Mouse (Mus musculus) testis, adult 2 months (tissue): ENCODE results near the gene Thap4. TPM values are rescaled to one million over a fixed set of nuclear protein-coding genes. Genes with fewer than 3 reads are reported as not detected.

Experiments used
- H3K27ac ChIP-seq: fragments of 200-500 bp; 2 replicates; pipeline ENCODE4 v1.5.1; 2012; ENCODE audit warnings: low read depth, low read length; ENCODE audit not compliant: control insufficient read depth, insufficient read depth
- H3K27me3 ChIP-seq: fragments of 200-500 bp; 2 replicates; pipeline ENCODE4 v1.6.1; 2012; ENCODE audit warnings: mild to moderate bottlenecking, low read length, moderate library complexity; ENCODE audit not compliant: control insufficient read depth, insufficient read depth
- H3K36me3 ChIP-seq: fragments of 200-500 bp; 2 replicates; pipeline ENCODE4 v1.6.1; 2012; ENCODE audit warnings: mild to moderate bottlenecking, low read length; ENCODE audit not compliant: control insufficient read depth, insufficient read depth
- H3K4me1 ChIP-seq: fragments of 200-500 bp; 2 replicates; pipeline ENCODE4 v1.6.1; 2012; ENCODE audit warnings: low read length; ENCODE audit not compliant: control insufficient read depth, insufficient read depth
- H3K4me3 ChIP-seq: fragments of 200-500 bp; 2 replicates; pipeline ENCODE4 v1.5.1; 2012; ENCODE audit warnings: low read depth, mild to moderate bottlenecking, low read length, moderate library complexity, mixed read lengths; ENCODE audit not compliant: control insufficient read depth
- CTCF ChIP-seq: fragments of 200-500 bp; IDR thresholded peaks from 2 replicates; pipeline ENCODE4 v1.5.1; 2012; ENCODE audit warnings: low read depth, mild to moderate bottlenecking, inconsistent platforms, low read length, moderate library complexity; ENCODE audit not compliant: control insufficient read depth, insufficient read depth, insufficient replicate concordance
- POLR2A ChIP-seq: fragments of 200-500 bp; IDR thresholded peaks from 2 replicates; pipeline ENCODE4 v1.6.1; 2012; ENCODE audit warnings: low read depth, mild to moderate bottlenecking, inconsistent platforms, low read length, moderate library complexity; ENCODE audit not compliant: control insufficient read depth
- polyA plus RNA-seq: library from polyadenylated mRNA; depleted of rRNA; stranded (reverse); fragments of >200 nt; gene quantifications from 2 replicates; pipeline ENCODE4 v1.2.3, GENCODE M21; 2012; rRNA removed

The Thap4 gene
- polyA plus RNA-seq, 1 experiment, result 261 TPM

- Histone ChIP-seq H3K4me1 (no peaks in the 10 kb centered on the region), H3K36me3 (no peaks in the 10 kb centered on the region), H3K27ac (no peak overlapping the region), H3K27me3 (no peaks in the 10 kb centered on the region), H3K4me3 (no peak overlapping the region)
- TF ChIP-seq CTCF, result no peak
- TF ChIP-seq POLR2A, result no peak
Measured at GRCm38 (mm10) chr1:93654798-93655197, 99.9 kb downstream of the Thap4 start.

GRCm38 (mm10) chr1:93654275-93654674, 100.4 kb downstream of the Thap4 start:
- H3K36me3 ChIP-seq, result no peaks in the 10 kb centered on the region
- H3K27ac ChIP-seq, result no peak overlapping the region
- H3K4me3 ChIP-seq, result no peak overlapping the region
- no peaks in the 10 kb centered on the region for H3K4me1 ChIP-seq
- no peak for TF ChIP-seq POLR2A
- TF ChIP-seq CTCF, result no peak
- no peaks in the 10 kb centered on the region for H3K27me3 ChIP-seq

Other genes starting within 250 kb of the Thap4 start
- 2.9 TPM in 2 replicates for gene Farp2, start 242.8 kb downstream of the Thap4 start, polyA plus RNA-seq
- 182 and 191 TPM in 2 replicates for gene Stk25, start 96.2 kb downstream of the Thap4 start, polyA plus RNA-seq
- gene Bok, start 69.2 kb downstream of the Thap4 start, polyA plus RNA-seq, result 5.6 and 9.7 TPM in 2 replicates
- gene Atg4b, start 3.4 kb downstream of the Thap4 start, polyA plus RNA-seq, result 36.5 and 38.3 TPM in 2 replicates
- 80.9 and 81.9 TPM in 2 replicates for gene Dtymk, start 47.1 kb upstream of the Thap4 start, polyA plus RNA-seq
- gene Ing5, start 49.1 kb upstream of the Thap4 start, polyA plus RNA-seq, result 7.9 and 9.0 TPM in 2 replicates
- gene D2hgdh, start 70.0 kb upstream of the Thap4 start, polyA plus RNA-seq, result 13.4 and 13.5 TPM in 2 replicates
- 0.56 and 0.71 TPM in 2 replicates for gene Gal3st2, start 106.4 kb upstream of the Thap4 start, polyA plus RNA-seq
- gene Gal3st2b, start 163.4 kb upstream of the Thap4 start, polyA plus RNA-seq, result 0.16 and 0.19 TPM in 2 replicates
- gene Gal3st2c, start 235.6 kb upstream of the Thap4 start, polyA plus RNA-seq, result 0.01 TPM in 1 of 2 replicates, not detected in the other